Mouse (Mus musculus) cerebellum, postnatal 14 days (tissue): Measurements from ENCODE around the gene Rpl21.
"Not testable (repeated sequence)": the region's sequence is repeated elsewhere in the genome, so short reads cannot be mapped to it uniquely, and the experiment has no call there.

ENCODE experiments used
- DNase-seq, 2 experiments: peaks; one replicate each; pipeline ENCODE4 v3.0.0; 2021; ENCODE audit warnings: mixed read lengths in 2 of 2

Gene Rpl21

GRCm38 (mm10) chr5:146872981-146873631 is 40.4 kb downstream of the Rpl21 start:
- no peak for DNase-seq

GRCm38 (mm10) chr5:146876024-146876423 is 43.3 kb downstream of the Rpl21 start:
- no peak for DNase-seq

- DNase-seq = not testable (repeated sequence)
Measured at GRCm38 (mm10) chr5:146877882-146878281, 45.2 kb downstream of the Rpl21 start.

GRCm38 (mm10) chr5:146882261-146882660 is 49.6 kb downstream of the Rpl21 start:
- DNase-seq = no peak

- no peak for DNase-seq
Measured at GRCm38 (mm10) chr5:146883053-146883452, 50.4 kb downstream of the Rpl21 start.

GRCm38 (mm10) chr5:146883486-146884272 is 51.0 kb downstream of the Rpl21 start:
- DNase-seq = no peak
